23 mouse cellular contexts compared by ENCODE assay signal in the genomic region with DNA sequence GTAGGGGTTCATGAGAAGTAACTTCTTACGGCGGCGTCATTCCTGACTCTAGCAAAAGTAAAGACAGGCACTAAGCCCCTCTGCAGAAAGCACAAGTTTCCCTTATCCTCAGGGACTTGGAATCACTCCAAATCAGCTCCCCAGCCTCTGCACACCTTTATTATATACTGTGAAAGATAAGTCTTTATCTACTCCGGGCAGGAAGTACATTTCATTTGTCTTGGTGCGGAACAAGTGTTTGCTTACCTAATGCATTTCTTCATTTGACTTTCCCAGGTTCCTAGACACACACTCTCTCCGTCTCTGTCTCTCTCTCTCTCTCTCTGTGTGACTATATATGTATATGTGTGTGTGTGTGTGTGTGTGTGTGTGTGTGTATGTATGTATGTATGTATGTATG. TPM values are rescaled to one million over a fixed set of nuclear protein-coding genes. Genes with fewer than 3 reads are reported as not detected.
DNase-seq lines count a peak whose midpoint lies in the region; ATAC-seq and TF ChIP-seq lines count a peak whose summit lies in the region.
"Had no signal": no experiment of that assay in that cellular context is flagged by ENCODE, and none has a peak within 500 bp of the region (broad histone marks: within the 10 kb centered on the region; RNA-seq: fewer than 3 reads in every experiment).

No protein-coding gene starts in this region.

- WGBS in hindbrain, embryonic 10.5 days = 88% methylated on average over 6 of the region's 6 CpGs
- 92% methylated on average over 6 of the region's 6 CpGs for WGBS in hindbrain, embryonic 13.5 days
- 84% methylated on average over 6 of the region's 6 CpGs for WGBS in embryonic facial prominence, embryonic 11.5 days
- whole genome bisulfite sequencing in intestine, postnatal 0 days = 34% methylated on average over 6 of the region's 6 CpGs
- WGBS in midbrain, embryonic 14.5 days = 83% methylated on average over 6 of the region's 6 CpGs
- 85% methylated on average over 6 of the region's 6 CpGs for WGBS in forebrain, embryonic 15.5 days

- H3K36me3 ChIP-seq in hindbrain, embryonic 10.5 days = no peaks in the 10 kb centered on the region
- no peaks in the 10 kb centered on the region for H3K36me3 ChIP-seq in hindbrain, embryonic 13.5 days
- peaks cover 7 to 84% of the 10 kb centered on the region in 2 experiments for H3K36me3 ChIP-seq in CH12.LX (replicated peaks in 1 of 2; ENCODE audit: control insufficient read depth in 1 of 2, insufficient read depth in 1 of 2, low read length in 1 of 2)
- H3K36me3 ChIP-seq in embryonic facial prominence, embryonic 11.5 days (replicated peaks; ENCODE audit: control insufficient read depth, insufficient read depth, low read depth, low read length) = no peaks in the 10 kb centered on the region
- H3K36me3 ChIP-seq in intestine, postnatal 0 days (ENCODE audit: control insufficient read depth, insufficient read depth) = no peaks in the 10 kb centered on the region
- H3K36me3 ChIP-seq in midbrain, embryonic 14.5 days (ENCODE audit: control insufficient read depth, insufficient read depth, low read length) = no peaks in the 10 kb centered on the region
- no peaks in the 10 kb centered on the region for H3K36me3 ChIP-seq in forebrain, embryonic 15.5 days

- H3K79me2 ChIP-seq in CH12.LX (replicated peaks; ENCODE audit: control insufficient read depth, extremely low read depth, insufficient read depth, poor library complexity, severe bottlenecking) = peaks cover 3% of the 10 kb centered on the region; the same call in 1 of the 2 replicates

- TF ChIP-seq CTCF in CH12.LX (conservative IDR thresholded peaks at IDR 0.05 in 1 of 2, IDR thresholded peaks at IDR 0.05 in 1 of 2; ENCODE audit: low read depth in 2 of 2, low read length in 2 of 2) = no peak
- TF ChIP-seq CTCF in intestine, postnatal 0 days (IDR thresholded peaks at IDR 0.05; ENCODE audit: low read depth) = no peak

- TF ChIP-seq RAD21 in CH12.LX (IDR thresholded peaks at IDR 0.05; ENCODE audit: low read depth, low read length) = no peak

- H3K4me2 ChIP-seq in hindbrain, embryonic 13.5 days = no peak overlapping the region
- H3K4me2 ChIP-seq in CH12.LX (ENCODE audit: insufficient read depth, low read depth, poor library complexity, severe bottlenecking) = no peak overlapping the region
- no peak overlapping the region for H3K4me2 ChIP-seq in embryonic facial prominence, embryonic 11.5 days (ENCODE audit: low read depth, low read length)
- H3K4me2 ChIP-seq in intestine, postnatal 0 days (replicated peaks; ENCODE audit: low read depth) = peak overlapping the region; percentile 78
- no peak overlapping the region for H3K4me2 ChIP-seq in midbrain, embryonic 14.5 days (ENCODE audit: low read length)
- no peak overlapping the region for H3K4me2 ChIP-seq in forebrain, embryonic 15.5 days (replicated peaks)

- H3K27me3 ChIP-seq in hindbrain, embryonic 10.5 days (ENCODE audit: insufficient read depth, poor library complexity, severe bottlenecking) = peaks cover 27% of the 10 kb centered on the region
- peaks cover 29% of the 10 kb centered on the region for H3K27me3 ChIP-seq in hindbrain, embryonic 13.5 days
- no peaks in the 10 kb centered on the region for H3K27me3 ChIP-seq in CH12.LX (replicated peaks)
- H3K27me3 ChIP-seq in embryonic facial prominence, embryonic 11.5 days (ENCODE audit: control insufficient read depth, insufficient read depth, low read length) = no peaks in the 10 kb centered on the region
- H3K27me3 ChIP-seq in intestine, postnatal 0 days (replicated peaks; ENCODE audit: control insufficient read depth, insufficient read depth, low read length) = no peaks in the 10 kb centered on the region
- H3K27me3 ChIP-seq in midbrain, embryonic 14.5 days (ENCODE audit: control insufficient read depth, insufficient read depth, low read length) = no peaks in the 10 kb centered on the region
- H3K27me3 ChIP-seq in forebrain, embryonic 15.5 days = no peaks in the 10 kb centered on the region

- H3K9me3 ChIP-seq in hindbrain, embryonic 10.5 days = no peaks in the 10 kb centered on the region
- H3K9me3 ChIP-seq in hindbrain, embryonic 13.5 days = no peaks in the 10 kb centered on the region
- no peaks in the 10 kb centered on the region for H3K9me3 ChIP-seq in CH12.LX (replicated peaks; ENCODE audit: low read length)
- H3K9me3 ChIP-seq in embryonic facial prominence, embryonic 11.5 days (replicated peaks; ENCODE audit: control insufficient read depth, low read length) = no peaks in the 10 kb centered on the region
- no peaks in the 10 kb centered on the region for H3K9me3 ChIP-seq in intestine, postnatal 0 days (ENCODE audit: control insufficient read depth)
- no peaks in the 10 kb centered on the region for H3K9me3 ChIP-seq in midbrain, embryonic 14.5 days (ENCODE audit: control insufficient read depth, low read length)
- no peaks in the 10 kb centered on the region for H3K9me3 ChIP-seq in forebrain, embryonic 15.5 days

- no peak for TF ChIP-seq EP300 in CH12.LX (IDR thresholded peaks at IDR 0.05; ENCODE audit: low read length)

- dilution Hi-C loops in CH12.LX (cut with MboI; ENCODE audit: extremely low pct_ligation_motif_present, extremely low pct_unique_long_range_greater_than_20kb, low sequenced_read_pairs) = no loop called here

- H3K27ac ChIP-seq in hindbrain, embryonic 10.5 days = peak overlapping the region; percentile 6; the same call in 1 of the 2 replicates
- no peak overlapping the region for H3K27ac ChIP-seq in hindbrain, embryonic 13.5 days
- H3K27ac ChIP-seq in CH12.LX (ENCODE audit: insufficient read depth, low read depth) = peak overlapping the region; percentile 7; the same call in 1 of the 2 replicates
- peak overlapping the region; percentile 41; the same call in 1 of the 2 replicates for H3K27ac ChIP-seq in embryonic facial prominence, embryonic 11.5 days (replicated peaks; ENCODE audit: low read depth, low read length)
- peak overlapping the region; percentile 92 for H3K27ac ChIP-seq in intestine, postnatal 0 days (ENCODE audit: low read depth, low read length)
- H3K27ac ChIP-seq in midbrain, embryonic 14.5 days (replicated peaks; ENCODE audit: low read depth, low read length) = no peak overlapping the region
- H3K27ac ChIP-seq in forebrain, embryonic 15.5 days (replicated peaks) = no peak overlapping the region

- in situ Hi-C loops in CH12.LX (cut with MboI; ENCODE audit: low pct_ligation_motif_present, low pct_unique_long_range_greater_than_20kb, low sequenced_read_pairs) = no loop called here

- no peak overlapping the region for H3K4me3 ChIP-seq in hindbrain, embryonic 10.5 days
- no peak overlapping the region for H3K4me3 ChIP-seq in hindbrain, embryonic 13.5 days
- no peak overlapping the region for H3K4me3 ChIP-seq in CH12.LX (replicated peaks in 1 of 3; ENCODE audit: low read depth in 2 of 3, low read length in 2 of 3, poor library complexity in 1 of 3)
- H3K4me3 ChIP-seq in embryonic facial prominence, embryonic 11.5 days (ENCODE audit: low read depth, low read length) = no peak overlapping the region
- H3K4me3 ChIP-seq in intestine, postnatal 0 days (ENCODE audit: low read depth, low read length) = no peak overlapping the region
- no peak overlapping the region for H3K4me3 ChIP-seq in midbrain, embryonic 14.5 days (replicated peaks; ENCODE audit: low read depth, low read length)
- no peak overlapping the region for H3K4me3 ChIP-seq in forebrain, embryonic 15.5 days
- H3K4me3 ChIP-seq: erythroblast, embryonic 14.5 days; heart, adult 2 months had no signal

- H3K4me1 ChIP-seq in hindbrain, embryonic 10.5 days (replicated peaks) = peaks cover 74% of the 10 kb centered on the region
- H3K4me1 ChIP-seq in hindbrain, embryonic 13.5 days (replicated peaks) = peaks cover 30% of the 10 kb centered on the region
- peaks cover 35 to 100% of the 10 kb centered on the region in 2 experiments for H3K4me1 ChIP-seq in CH12.LX (ENCODE audit: control insufficient read depth in 1 of 2, insufficient read depth in 2 of 2)
- H3K4me1 ChIP-seq in embryonic facial prominence, embryonic 11.5 days (ENCODE audit: control insufficient read depth, insufficient read depth, low read length) = peaks cover 14% of the 10 kb centered on the region
- H3K4me1 ChIP-seq in intestine, postnatal 0 days (replicated peaks; ENCODE audit: control insufficient read depth, insufficient read depth, low read length) = peaks cover 17% of the 10 kb centered on the region
- peaks cover 25% of the 10 kb centered on the region for H3K4me1 ChIP-seq in midbrain, embryonic 14.5 days (ENCODE audit: control insufficient read depth, insufficient read depth, low read length)
- H3K4me1 ChIP-seq in forebrain, embryonic 15.5 days = peaks cover 23% of the 10 kb centered on the region

- no peak for DNase-seq in hindbrain, embryonic 10.5 days (ENCODE audit: low spot score)
- DNase-seq in CH12.LX (ENCODE audit: extremely low read depth) = no peak
- no peak for DNase-seq in embryonic facial prominence, embryonic 11.5 days (ENCODE audit: low spot score)
- DNase-seq in midbrain, embryonic 14.5 days = no peak
- no peak for DNase-seq in left cerebral cortex, postnatal 36 days (ENCODE audit: low spot score in 2 of 2)
- DNase-seq: adrenal gland, postnatal 36 days; cerebellum, adult 8-10 months; gastrocnemius, postnatal 10 days; thymus, adult 18-20 months had no signal

- intact Hi-C loops in left cerebral cortex, postnatal 36 days (cut with DNase I) = loop anchor here (5.0 kb wide), 2 partner anchors 44 to 119 kb away; no protein-coding TSS in a partner anchor

- no peak overlapping the region for H3K9ac ChIP-seq in hindbrain, embryonic 13.5 days
- H3K9ac ChIP-seq in CH12.LX (ENCODE audit: insufficient read depth, low read depth) = no peak overlapping the region
- no peak overlapping the region for H3K9ac ChIP-seq in embryonic facial prominence, embryonic 11.5 days (replicated peaks; ENCODE audit: low read length)
- no peak overlapping the region for H3K9ac ChIP-seq in intestine, postnatal 0 days (ENCODE audit: low read depth, low read length)
- no peak overlapping the region for H3K9ac ChIP-seq in midbrain, embryonic 14.5 days (replicated peaks; ENCODE audit: low read length)
- no peak overlapping the region for H3K9ac ChIP-seq in forebrain, embryonic 15.5 days (replicated peaks)

- TF ChIP-seq POLR2A in CH12.LX (IDR thresholded peaks at IDR 0.05; ENCODE audit: low read depth, low read length) = no peak

- ATAC-seq in hindbrain, embryonic 13.5 days (ENCODE audit: low FRiP score) = no peak
- ATAC-seq in embryonic facial prominence, embryonic 11.5 days (replicated peaks; ENCODE audit: insufficient number of reproducible peaks, low FRiP score, low TSS enrichment, low read depth) = no peak
- peak; percentile 63 for ATAC-seq in intestine, postnatal 0 days
- no peak for ATAC-seq in midbrain, embryonic 14.5 days (ENCODE audit: low FRiP score, low TSS enrichment)
- no peak for ATAC-seq in forebrain, embryonic 15.5 days (replicated peaks)

RNA-seq across cellular contexts. Expression of gene 5330417H12Rik, which starts 38.7 kb away (rescaled TPM):
- polyA plus RNA-seq in hindbrain, embryonic 10.5 days (2016; fragmentation: Nextera tagmentation; extraction: Ambion mirVana) = not detected in 2 replicates
- not detected in 2 replicates for polyA plus RNA-seq in hindbrain, embryonic 13.5 days (2015; fragmentation: Nextera tagmentation; extraction: Ambion mirVana)
- total RNA-seq in CH12.LX (2012; rRNA removed) (0.13 TPM in 1 of 2 replicates, not detected in the other), CH12.LX (2014; rRNA removed) (not detected in 2 replicates)
- not detected in 2 replicates for polyA plus RNA-seq in CH12.LX (2012; ENCODE audit: insufficient read length, low read depth)
- not detected in 2 replicates for polyA plus RNA-seq in embryonic facial prominence, embryonic 11.5 days (2014; fragmentation: Nextera tagmentation; extraction: Ambion mirVana)
- polyA plus RNA-seq in intestine, postnatal 0 days (2015; fragmentation: Nextera tagmentation; extraction: Ambion mirVana) = not detected in 2 replicates
- polyA plus RNA-seq in midbrain, embryonic 14.5 days (2014; fragmentation: Nextera tagmentation; extraction: Ambion mirVana) = not detected in 2 replicates
- polyA plus RNA-seq in forebrain, embryonic 15.5 days (2015; fragmentation: Nextera tagmentation; extraction: Ambion mirVana) = not detected in 2 replicates
- not detected for total RNA-seq in left cerebral cortex, postnatal 36 days (2021)
- total RNA-seq: adrenal gland, postnatal 36 days; ES-E14; gastrocnemius, postnatal 10 days; heart, adult 2 months; hematopoietic stem cell, adult 5-6 weeks; layer of hippocampus, postnatal 14 days; left cerebral cortex, postnatal 14 days; liver, adult 2 months; megakaryocyte-erythroid progenitor cell, adult 5-6 weeks; midbrain, postnatal 0 days had no signal
- polyA plus RNA-seq: cortical plate, adult 2 months; erythroblast, embryonic 14.5 days; heart, adult 2 months; inflammation-experienced regulatory T-cells, adult 6 months; liver, adult 2 months; midbrain, postnatal 0 days had no signal

Comparison
In these comparisons a context has a peak if more than half of its experiments do, and no peak if none do; other contexts are left out.
1. H3K27ac ChIP-seq: peak in hindbrain, embryonic 10.5 days (single experiment), CH12.LX (single experiment), embryonic facial prominence, embryonic 11.5 days (single experiment) and intestine, postnatal 0 days (single experiment); none in hindbrain, embryonic 13.5 days (single experiment), midbrain, embryonic 14.5 days (single experiment) and forebrain, embryonic 15.5 days (single experiment).